Mouse (Mus musculus): Measurements from ENCODE around the gene Nos2. TPM values are rescaled to one million over a fixed set of nuclear protein-coding genes. Genes with fewer than 3 reads are reported as not detected.

Gene Nos2
- polyA plus RNA-seq, 1 experiment from 2014 or later, result 0.49 TPM

DNA sequence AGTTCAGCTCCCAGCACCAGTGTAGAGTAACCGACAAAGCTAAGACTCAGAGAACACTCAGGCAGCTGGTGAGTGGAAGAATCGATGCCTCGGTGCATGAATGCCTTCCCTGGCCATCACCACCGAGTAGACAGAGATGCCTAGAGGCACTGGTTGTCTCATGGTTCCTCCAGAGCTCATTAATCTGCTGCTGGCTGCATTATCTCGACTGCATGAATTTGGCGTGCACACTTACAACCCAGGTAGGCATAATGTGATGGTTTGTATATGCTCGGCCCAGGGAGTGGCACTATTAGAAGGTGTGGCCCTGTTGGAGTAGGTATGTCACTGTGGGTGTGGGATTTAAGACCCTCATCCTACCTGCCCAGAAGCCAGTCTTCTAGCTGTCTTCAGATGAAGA lies 88.3 kb downstream of the Nos2 start:
- H3K4me1 ChIP-seq (ENCODE audit: control insufficient read depth, insufficient read depth, low read length), result no peaks in the 10 kb centered on the region
- no peak overlapping the region for H3K4me3 ChIP-seq (ENCODE audit: low read depth, low read length)
- H3K9ac ChIP-seq (replicated peaks; ENCODE audit: low read length), result no peak overlapping the region
- DNase-seq (ENCODE audit: low spot score), result no peak
- 86% methylated on average over 7 of the region's 7 CpGs for WGBS
- H3K9me3 ChIP-seq (replicated peaks; ENCODE audit: control insufficient read depth, low read length), result no peaks in the 10 kb centered on the region
- no peak for ATAC-seq (replicated peaks; ENCODE audit: insufficient number of reproducible peaks, low FRiP score, low TSS enrichment, low read depth)
- H3K27ac ChIP-seq (replicated peaks; ENCODE audit: low read depth, low read length), result no peak overlapping the region
- no peak overlapping the region for H3K4me2 ChIP-seq (ENCODE audit: low read depth, low read length)
- H3K27me3 ChIP-seq (ENCODE audit: control insufficient read depth, insufficient read depth, low read length), result no peaks in the 10 kb centered on the region
- no peaks in the 10 kb centered on the region for H3K36me3 ChIP-seq (replicated peaks; ENCODE audit: control insufficient read depth, insufficient read depth, low read depth, low read length)

Other genes starting within 250 kb of the Nos2 start
- gene Nlk, start 223.4 kb upstream of the Nos2 start, polyA plus RNA-seq (2014; fragmentation: Nextera tagmentation; extraction: Ambion mirVana), result 21.1 and 22.8 TPM in 2 replicates
- 44.4 TPM in 2 replicates for gene Ccnq, start 169.1 kb upstream of the Nos2 start, polyA plus RNA-seq (2014; fragmentation: Nextera tagmentation; extraction: Ambion mirVana)
- 12.4 and 14.2 TPM in 2 replicates for gene Lyrm9, start 94.2 kb upstream of the Nos2 start, polyA plus RNA-seq (2014; fragmentation: Nextera tagmentation; extraction: Ambion mirVana)
- gene Lgals9, start 64.2 kb downstream of the Nos2 start, polyA plus RNA-seq (2014; fragmentation: Nextera tagmentation; extraction: Ambion mirVana), result 5.1 and 6.0 TPM in 2 replicates
- gene Ksr1, start 225.6 kb downstream of the Nos2 start, polyA plus RNA-seq (2014; fragmentation: Nextera tagmentation; extraction: Ambion mirVana), result 2.9 and 4.3 TPM in 2 replicates

Data from embryonic facial prominence, embryonic 11.5 days (tissue).